Mouse (Mus musculus): ENCODE results near the gene Ormdl3.

DNA sequence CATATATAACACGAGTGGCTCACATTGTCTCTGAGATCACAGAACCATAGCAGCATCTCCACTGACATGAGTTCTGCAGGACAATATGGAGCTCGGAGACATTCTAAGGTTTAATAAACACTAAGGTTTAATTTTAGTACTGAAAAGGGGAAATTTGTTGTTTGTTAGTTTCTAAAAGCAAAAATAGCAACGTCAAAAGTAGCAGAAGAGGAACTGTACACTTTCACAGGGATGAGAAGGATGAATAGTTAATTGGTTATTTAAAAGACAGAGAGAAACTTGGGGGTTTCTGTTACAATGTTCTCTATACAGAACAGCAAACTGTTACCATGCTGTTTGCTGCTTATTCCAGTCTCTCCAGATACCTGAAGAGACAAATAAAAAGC is 39.9 kb downstream of the Ormdl3 start:
- TF ChIP-seq ZMIZ1 (IDR thresholded peaks at IDR 0.05; ENCODE audit: low read depth, low read length), result no peak
- no peak for TF ChIP-seq CTCF (IDR thresholded peaks at IDR 0.05 in 2 of 3, conservative IDR thresholded peaks at IDR 0.05 in 1 of 3; ENCODE audit: control insufficient read depth in 1 of 3, insufficient read depth in 1 of 3, low read depth in 2 of 3, low read length in 3 of 3, poor library complexity in 1 of 3, severe bottlenecking in 1 of 3)
- TF ChIP-seq BHLHE40 (IDR thresholded peaks at IDR 0.05; ENCODE audit: borderline replicate concordance, low read depth, low read length), result no peak
- TF ChIP-seq E2F4 (IDR thresholded peaks at IDR 0.05; ENCODE audit: borderline replicate concordance, low read depth, low read length), result no peak
- no peak for TF ChIP-seq RCOR1 (IDR thresholded peaks at IDR 0.05; ENCODE audit: low read depth, low read length)
- TF ChIP-seq EP300 (IDR thresholded peaks at IDR 0.05; ENCODE audit: low read depth in 1 of 2, low read length in 2 of 2), result no peak

All from MEL (cell line).